Mouse (Mus musculus): Measurements from ENCODE around the gene Zfand3. TPM values are rescaled to one million over a fixed set of nuclear protein-coding genes. Genes with fewer than 3 reads are reported as not detected.

Zfand3 gene
- polyA plus RNA-seq, 1 experiment: 58.6 TPM

GRCm38 (mm10) chr17:30099670-30100069 lies 95.1 kb downstream of the Zfand3 start:
- no peak overlapping the region for H3K4me3 ChIP-seq (ENCODE audit: low read depth, low read length)
- WGBS: 48% methylated on average over 2 of the region's 2 CpGs
- peaks cover 2% of the 10 kb centered on the region; the same call in 1 of the 2 replicates for H3K36me3 ChIP-seq (ENCODE audit: control insufficient read depth, insufficient read depth, low read length)
- TF ChIP-seq CTCF (IDR thresholded peaks at IDR 0.05; ENCODE audit: extremely low read depth, insufficient read length, insufficient replicate concordance, low read depth, low read length) (no peak), POLR2A (IDR thresholded peaks at IDR 0.05; ENCODE audit: low read depth, low read length) (no peak)
- H3K4me1 ChIP-seq (ENCODE audit: control insufficient read depth, insufficient read depth, insufficient read length, low read length): peaks cover 2% of the 10 kb centered on the region
- no peaks in the 10 kb centered on the region for H3K27me3 ChIP-seq (ENCODE audit: control insufficient read depth, insufficient read depth, low read length)
- no peak overlapping the region for H3K27ac ChIP-seq (ENCODE audit: insufficient read depth, low read depth, low read length)

GRCm38 (mm10) chr17:30101801-30102200 lies 97.3 kb downstream of the Zfand3 start:
- H3K4me3 ChIP-seq (ENCODE audit: low read depth, low read length): no peak overlapping the region
- H3K27me3 ChIP-seq (ENCODE audit: control insufficient read depth, insufficient read depth, low read length): no peaks in the 10 kb centered on the region
- H3K27ac ChIP-seq (ENCODE audit: insufficient read depth, low read depth, low read length): no peak overlapping the region
- no peak for TF ChIP-seq POLR2A (IDR thresholded peaks at IDR 0.05; ENCODE audit: low read depth, low read length)
- TF ChIP-seq CTCF (IDR thresholded peaks at IDR 0.05; ENCODE audit: extremely low read depth, insufficient read length, insufficient replicate concordance, low read depth, low read length): no peak
- H3K36me3 ChIP-seq (ENCODE audit: control insufficient read depth, insufficient read depth, low read length): no peaks in the 10 kb centered on the region
- H3K4me1 ChIP-seq (ENCODE audit: control insufficient read depth, insufficient read depth, insufficient read length, low read length): peaks cover 2% of the 10 kb centered on the region

GRCm38 (mm10) chr17:30103005-30103404 lies 98.5 kb downstream of the Zfand3 start:
- H3K27me3 ChIP-seq (ENCODE audit: control insufficient read depth, insufficient read depth, low read length): no peaks in the 10 kb centered on the region
- 87% methylated on average over 5 of the region's 5 CpGs for WGBS
- no peak overlapping the region for H3K4me3 ChIP-seq (ENCODE audit: low read depth, low read length)
- H3K4me1 ChIP-seq (ENCODE audit: control insufficient read depth, insufficient read depth, insufficient read length, low read length): peaks cover 2% of the 10 kb centered on the region; the same call in 1 of the 2 replicates
- TF ChIP-seq POLR2A (IDR thresholded peaks at IDR 0.05; ENCODE audit: low read depth, low read length) (no peak), CTCF (IDR thresholded peaks at IDR 0.05; ENCODE audit: extremely low read depth, insufficient read length, insufficient replicate concordance, low read depth, low read length) (no peak)
- no peak overlapping the region for H3K27ac ChIP-seq (ENCODE audit: insufficient read depth, low read depth, low read length)
- H3K36me3 ChIP-seq (ENCODE audit: control insufficient read depth, insufficient read depth, low read length): no peaks in the 10 kb centered on the region

GRCm38 (mm10) chr17:30103641-30104165 lies 99.2 kb downstream of the Zfand3 start:
- 84% methylated on average over 4 of the region's 4 CpGs for WGBS

GRCm38 (mm10) chr17:30105369-30105768 lies 100.8 kb downstream of the Zfand3 start:
- Histone ChIP-seq H3K36me3 (ENCODE audit: control insufficient read depth, insufficient read depth, low read length) (no peaks in the 10 kb centered on the region), H3K4me3 (ENCODE audit: low read depth, low read length) (no peak overlapping the region), H3K4me1 (ENCODE audit: control insufficient read depth, insufficient read depth, insufficient read length, low read length) (no peaks in the 10 kb centered on the region), H3K27me3 (ENCODE audit: control insufficient read depth, insufficient read depth, low read length) (no peaks in the 10 kb centered on the region), H3K27ac (ENCODE audit: insufficient read depth, low read depth, low read length) (no peak overlapping the region)
- whole genome bisulfite sequencing: 91% methylated on average over 3 of the region's 3 CpGs
- TF ChIP-seq CTCF (IDR thresholded peaks at IDR 0.05; ENCODE audit: extremely low read depth, insufficient read length, insufficient replicate concordance, low read depth, low read length): peak; percentile 59; the same call in 1 of the 2 replicates
- TF ChIP-seq POLR2A (IDR thresholded peaks at IDR 0.05; ENCODE audit: low read depth, low read length): no peak

More at GRCm38 (mm10) chr17:30103641-30104165, 99.2 kb downstream of the Zfand3 start:
- Histone ChIP-seq H3K27me3 (ENCODE audit: control insufficient read depth, insufficient read depth, low read length) (no peaks in the 10 kb centered on the region), H3K4me3 (ENCODE audit: low read depth, low read length) (no peak overlapping the region), H3K36me3 (ENCODE audit: control insufficient read depth, insufficient read depth, low read length) (no peaks in the 10 kb centered on the region), H3K4me1 (ENCODE audit: control insufficient read depth, insufficient read depth, insufficient read length, low read length) (peaks cover 2% of the 10 kb centered on the region; the same call in 1 of the 2 replicates), H3K27ac (ENCODE audit: insufficient read depth, low read depth, low read length) (no peak overlapping the region)
- TF ChIP-seq CTCF (IDR thresholded peaks at IDR 0.05; ENCODE audit: extremely low read depth, insufficient read length, insufficient replicate concordance, low read depth, low read length) (no peak), POLR2A (IDR thresholded peaks at IDR 0.05; ENCODE audit: low read depth, low read length) (no peak)

- H3K27me3 ChIP-seq (ENCODE audit: control insufficient read depth, insufficient read depth, low read length): no peaks in the 10 kb centered on the region
- no peaks in the 10 kb centered on the region for H3K4me1 ChIP-seq (ENCODE audit: control insufficient read depth, insufficient read depth, insufficient read length, low read length)
- TF ChIP-seq CTCF (IDR thresholded peaks at IDR 0.05; ENCODE audit: extremely low read depth, insufficient read length, insufficient replicate concordance, low read depth, low read length) (no peak), POLR2A (IDR thresholded peaks at IDR 0.05; ENCODE audit: low read depth, low read length) (no peak)
- no peak overlapping the region for H3K4me3 ChIP-seq (ENCODE audit: low read depth, low read length)
- H3K27ac ChIP-seq (ENCODE audit: insufficient read depth, low read depth, low read length): no peak overlapping the region
- no peaks in the 10 kb centered on the region for H3K36me3 ChIP-seq (ENCODE audit: control insufficient read depth, insufficient read depth, low read length)
- WGBS: 62% methylated on average over 7 of the region's 7 CpGs
Observed at GRCm38 (mm10) chr17:30110678-30111077, 106.1 kb downstream of the Zfand3 start.

- H3K36me3 ChIP-seq (ENCODE audit: control insufficient read depth, insufficient read depth, low read length): 0 out of 2 replicates have a peak, but pooled peaks cover 3% of the 10 kb centered on the region
- no peak overlapping the region for H3K4me3 ChIP-seq (ENCODE audit: low read depth, low read length)
- WGBS: 81% methylated on average over 5 of the region's 5 CpGs
- H3K27me3 ChIP-seq (ENCODE audit: control insufficient read depth, insufficient read depth, low read length): no peaks in the 10 kb centered on the region
- H3K4me1 ChIP-seq (ENCODE audit: control insufficient read depth, insufficient read depth, insufficient read length, low read length): no peaks in the 10 kb centered on the region
- no peak overlapping the region for H3K27ac ChIP-seq (ENCODE audit: insufficient read depth, low read depth, low read length)
- TF ChIP-seq POLR2A (IDR thresholded peaks at IDR 0.05; ENCODE audit: low read depth, low read length): no peak
- no peak for TF ChIP-seq CTCF (IDR thresholded peaks at IDR 0.05; ENCODE audit: extremely low read depth, insufficient read length, insufficient replicate concordance, low read depth, low read length)
Observed at GRCm38 (mm10) chr17:30111556-30111955, 107.0 kb downstream of the Zfand3 start.

All from small intestine, adult 2 months (tissue).